Mouse (Mus musculus) cortical plate, adult 2 months (tissue): ENCODE measurements around the gene Fancd2os. TPM values are rescaled to one million over a fixed set of nuclear protein-coding genes. Genes with fewer than 3 reads are reported as not detected.

Source experiments
- H3K27ac ChIP-seq: fragments of 200-500 bp; 2 replicates; pipeline ENCODE4 v1.5.1; 2012; ENCODE audit warnings: low read length, control low read depth, inconsistent platforms; ENCODE audit not compliant: insufficient read depth
- H3K4me1 ChIP-seq: fragments of 200-500 bp; 2 replicates; pipeline ENCODE4 v1.6.1; 2011; ENCODE audit warnings: low read length; ENCODE audit not compliant: control insufficient read depth, insufficient read depth
- H3K4me3 ChIP-seq: fragments of 200-500 bp; 2 replicates; pipeline ENCODE4 v1.5.1; 2011; ENCODE audit warnings: mild to moderate bottlenecking, low read length, control low read depth; ENCODE audit not compliant: insufficient read depth
- CTCF ChIP-seq: fragments of 200-500 bp; IDR thresholded peaks from 2 replicates; pipeline ENCODE4 v1.5.1; 2011; ENCODE audit warnings: mild to moderate bottlenecking, control low read depth, low read length; ENCODE audit not compliant: insufficient read depth; ENCODE audit errors: extremely low read depth
- POLR2A ChIP-seq: fragments of 200-500 bp; IDR thresholded peaks from 2 replicates; pipeline ENCODE4 v1.6.1; 2011; ENCODE audit warnings: mild to moderate bottlenecking, low read length, control low read depth; ENCODE audit not compliant: insufficient read depth; ENCODE audit errors: extremely low read depth
- polyA plus RNA-seq: library from polyadenylated mRNA; depleted of rRNA; stranded (reverse); fragments of >200 nt; gene quantifications from 2 replicates; pipeline ENCODE4 v1.2.3, GENCODE M21; 2012; rRNA removed

The Fancd2os gene
- polyA plus RNA-seq, 1 experiment = 0.19 TPM

DNA sequence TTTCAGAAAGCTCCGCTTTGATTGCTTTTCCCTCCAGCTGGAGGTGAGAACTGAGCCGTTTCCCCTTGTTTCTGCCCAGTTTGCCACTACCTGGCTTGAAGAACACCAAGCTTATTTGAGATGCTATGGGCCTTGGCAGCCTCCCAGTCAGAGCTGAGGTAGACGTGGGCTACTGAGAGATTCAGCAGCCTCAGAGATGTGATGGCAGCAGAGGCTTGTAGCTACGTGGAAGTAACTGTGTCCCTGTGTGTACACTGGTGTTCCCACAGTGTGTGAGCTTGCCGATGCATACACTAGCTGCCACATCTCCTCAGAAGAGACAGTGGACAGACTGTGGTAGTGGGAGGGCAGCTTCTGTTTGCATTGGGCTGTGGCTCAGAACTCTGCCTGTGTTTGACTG, 15.4 kb downstream of the Fancd2os start:
- TF ChIP-seq CTCF (no peak), POLR2A (no peak)
- H3K4me3 ChIP-seq = no peak overlapping the region
- no peak overlapping the region for H3K27ac ChIP-seq
- H3K4me1 ChIP-seq = 0 out of 2 replicates have a peak, but pooled peaks cover 1% of the 10 kb centered on the region

- no peak overlapping the region for H3K4me3 ChIP-seq
- TF ChIP-seq CTCF (no peak), POLR2A (no peak)
- H3K27ac ChIP-seq = peak overlapping the region; percentile 7; the same call in 1 of the 2 replicates
- H3K4me1 ChIP-seq = 0 out of 2 replicates have a peak, but pooled peaks cover 1% of the 10 kb centered on the region
Observed at GRCm38 (mm10) chr6:113583023-113583422, 17.5 kb downstream of the Fancd2os start.

GRCm38 (mm10) chr6:113579306-113579705, 21.2 kb downstream of the Fancd2os start:
- H3K27ac ChIP-seq = no peak overlapping the region
- TF ChIP-seq CTCF (no peak), POLR2A (no peak)
- H3K4me1 ChIP-seq = peaks cover 4% of the 10 kb centered on the region
- no peak overlapping the region for H3K4me3 ChIP-seq

GRCm38 (mm10) chr6:113576044-113576443, 24.5 kb downstream of the Fancd2os start:
- H3K27ac ChIP-seq = peak overlapping the region; percentile 89; the same call in 1 of the 2 replicates
- no peak overlapping the region for H3K4me3 ChIP-seq
- TF ChIP-seq CTCF (no peak), POLR2A (no peak)
- peaks cover 2% of the 10 kb centered on the region for H3K4me1 ChIP-seq

DNA sequence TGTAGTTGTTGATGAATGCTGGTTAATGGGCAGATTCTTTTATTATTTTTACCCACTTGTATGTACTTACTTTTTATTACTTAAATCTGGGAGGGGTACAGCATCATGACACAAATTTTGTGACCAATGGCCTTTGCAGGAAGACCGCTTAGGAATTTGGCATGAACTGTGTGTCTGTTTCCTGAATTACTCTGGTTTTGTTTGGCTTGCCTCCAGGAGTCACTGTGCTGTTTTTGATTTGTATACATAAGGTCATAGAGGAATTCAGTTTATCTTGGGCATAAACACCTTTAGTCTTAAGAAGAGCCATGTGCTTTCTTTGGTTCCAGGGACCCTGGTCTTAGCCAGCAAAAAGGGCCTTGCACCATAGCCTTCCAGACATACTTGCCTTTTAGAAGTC, 36.0 kb downstream of the Fancd2os start:
- Histone ChIP-seq H3K27ac (no peak overlapping the region), H3K4me3 (no peak overlapping the region), H3K4me1 (no peaks in the 10 kb centered on the region)
- TF ChIP-seq POLR2A (no peak), CTCF (no peak)

- H3K4me3 ChIP-seq = no peak overlapping the region
- TF ChIP-seq POLR2A = no peak
- TF ChIP-seq CTCF = no peak
- H3K4me1 ChIP-seq = peaks cover 2% of the 10 kb centered on the region; the same call in 1 of the 2 replicates
- H3K27ac ChIP-seq = no peak overlapping the region
Observed at GRCm38 (mm10) chr6:113559736-113560135, 40.8 kb downstream of the Fancd2os start.

Other genes starting within 250 kb of the Fancd2os start
- 57.1 and 57.3 TPM in 2 replicates for gene Tada3, start 222.8 kb downstream of the Fancd2os start, polyA plus RNA-seq
- 156 and 177 TPM in 2 replicates for gene Arpc4, start 222.6 kb downstream of the Fancd2os start, polyA plus RNA-seq
- gene Ttll3, start 211.5 kb downstream of the Fancd2os start, polyA plus RNA-seq = 22.4 and 26.0 TPM in 2 replicates
- 37.0 and 38.6 TPM in 2 replicates for gene Rpusd3, start 181.4 kb downstream of the Fancd2os start, polyA plus RNA-seq
- not detected in 2 replicates for gene Cidec, start 165.0 kb downstream of the Fancd2os start, polyA plus RNA-seq
- gene Jagn1, start 158.1 kb downstream of the Fancd2os start, polyA plus RNA-seq = 51.8 and 54.0 TPM in 2 replicates
- gene Il17re, start 142.2 kb downstream of the Fancd2os start, polyA plus RNA-seq = 0.42 and 0.75 TPM in 2 replicates
- gene Il17rc, start 129.3 kb downstream of the Fancd2os start, polyA plus RNA-seq = 6.9 and 7.3 TPM in 2 replicates
- gene Creld1, start 117.4 kb downstream of the Fancd2os start, polyA plus RNA-seq = 60.2 and 62.8 TPM in 2 replicates
- 46.2 and 46.3 TPM in 2 replicates for gene Prrt3, start 98.8 kb downstream of the Fancd2os start, polyA plus RNA-seq
- gene Emc3, start 69.1 kb downstream of the Fancd2os start, polyA plus RNA-seq = 90.0 and 95.2 TPM in 2 replicates
- 4.2 and 4.3 TPM in 2 replicates for gene Fancd2, start 69.0 kb downstream of the Fancd2os start, polyA plus RNA-seq
- gene Brk1, start 4.1 kb upstream of the Fancd2os start, polyA plus RNA-seq = 425 and 442 TPM in 2 replicates
- gene Vhl, start 23.2 kb upstream of the Fancd2os start, polyA plus RNA-seq = 55.1 and 67.8 TPM in 2 replicates
- 23.7 and 24.7 TPM in 2 replicates for gene Irak2, start 37.8 kb upstream of the Fancd2os start, polyA plus RNA-seq
- gene Tatdn2, start 96.3 kb upstream of the Fancd2os start, polyA plus RNA-seq = 28.4 and 28.8 TPM in 2 replicates
- gene Ghrl, start 119.2 kb upstream of the Fancd2os start, polyA plus RNA-seq = 0.15 and 0.40 TPM in 2 replicates
- 105 TPM in 2 replicates for gene Sec13, start 140.0 kb upstream of the Fancd2os start, polyA plus RNA-seq